Mouse (Mus musculus): ENCODE measurements around the gene Bhlhe40.

- TF ChIP-seq CTCF (conservative IDR thresholded peaks at IDR 0.05; ENCODE audit: insufficient read depth, insufficient read length, low read depth, low read length) (no peak), POLR2A (IDR thresholded peaks at IDR 0.05; ENCODE audit: low read depth, low read length) (no peak)
Measured at GRCm38 (mm10) chr6:108702648-108703047, 42.2 kb downstream of the Bhlhe40 start.

All from kidney, adult 2 months (tissue).